Mouse (Mus musculus) brown adipose tissue, adult 24 weeks (tissue): ENCODE results near the gene Plekha8. TPM values are rescaled to one million over a fixed set of nuclear protein-coding genes. Genes with fewer than 3 reads are reported as not detected.

ENCODE experiments used
- H3K27ac ChIP-seq: fragments of 200-500 bp; replicated peaks from 2 replicates; pipeline ENCODE4 v1.5.1; 2012; ENCODE audit warnings: low read depth, mild to moderate bottlenecking, low read length
- H3K4me1 ChIP-seq: fragments of 200-500 bp; 2 replicates; pipeline ENCODE4 v1.6.1; 2012; ENCODE audit warnings: low read length, mixed read lengths; ENCODE audit not compliant: control insufficient read depth, insufficient read depth, insufficient read length
- H3K4me3 ChIP-seq: fragments of 200-500 bp; 2 replicates; pipeline ENCODE4 v1.5.1; 2012; ENCODE audit warnings: low read depth, mild to moderate bottlenecking, low read length, moderate library complexity; ENCODE audit not compliant: insufficient read depth
- polyA plus RNA-seq: library from polyadenylated mRNA; stranded (reverse); fragments of >200 nt; gene quantifications from 2 replicates; pipeline ENCODE4 v1.2.4, GENCODE M21; 2012; ENCODE audit not compliant: missing spikeins, insufficient read depth, insufficient read length

The Plekha8 gene
- 6.5 and 8.2 TPM in 2 replicates for polyA plus RNA-seq

- peaks cover 7% of the 10 kb centered on the region; the same call in 1 of the 2 replicates for H3K4me1 ChIP-seq
- peak within 1 kb of the TSS; percentile 16 for H3K27ac ChIP-seq
- H3K4me3 ChIP-seq: peak within 1 kb of the TSS; percentile 88
These were observed at the start of gene Plekha8 for GRCm38 (mm10) chr6:54594469-54595329. Gene Plekha8, plus strand, starts transcription at chr6:54595111.

- peaks cover 3% of the 10 kb centered on the region; the same call in 1 of the 2 replicates for H3K4me1 ChIP-seq
- H3K4me3 ChIP-seq: no peak overlapping the region
- no peak overlapping the region for H3K27ac ChIP-seq
These were observed 46.4 kb upstream of the Plekha8 start for GRCm38 (mm10) chr6:54548314-54549019.

- H3K4me1 ChIP-seq: peaks cover 3% of the 10 kb centered on the region; the same call in 1 of the 2 replicates
- H3K4me3 ChIP-seq: no peak overlapping the region
- no peak overlapping the region for H3K27ac ChIP-seq
These were observed 45.6 kb upstream of the Plekha8 start for GRCm38 (mm10) chr6:54549311-54549710.

- no peak overlapping the region for H3K4me3 ChIP-seq
- no peak overlapping the region for H3K27ac ChIP-seq
- peaks cover 3% of the 10 kb centered on the region; the same call in 1 of the 2 replicates for H3K4me1 ChIP-seq
These were observed 44.0 kb upstream of the Plekha8 start for GRCm38 (mm10) chr6:54550801-54551323.

- no peak overlapping the region for H3K4me3 ChIP-seq
- peaks cover 3% of the 10 kb centered on the region; the same call in 1 of the 2 replicates for H3K4me1 ChIP-seq
- no peak overlapping the region for H3K27ac ChIP-seq
These were observed 42.0 kb upstream of the Plekha8 start for GRCm38 (mm10) chr6:54552721-54553413.

- Histone ChIP-seq H3K4me3 (no peak overlapping the region), H3K27ac (no peak overlapping the region), H3K4me1 (no peaks in the 10 kb centered on the region)
These were observed 41.3 kb upstream of the Plekha8 start for GRCm38 (mm10) chr6:54553632-54554031.

GRCm38 (mm10) chr6:54554341-54555110 is 40.4 kb upstream of the Plekha8 start:
- H3K27ac ChIP-seq: no peak overlapping the region
- H3K4me3 ChIP-seq: no peak overlapping the region
- H3K4me1 ChIP-seq: no peaks in the 10 kb centered on the region

- no peak overlapping the region for H3K4me3 ChIP-seq
- no peak overlapping the region for H3K27ac ChIP-seq
- no peaks in the 10 kb centered on the region for H3K4me1 ChIP-seq
These were observed 39.1 kb upstream of the Plekha8 start for GRCm38 (mm10) chr6:54555816-54556215.

- Histone ChIP-seq H3K4me3 (no peak overlapping the region), H3K27ac (no peak overlapping the region), H3K4me1 (no peaks in the 10 kb centered on the region)
These were observed 37.2 kb upstream of the Plekha8 start for GRCm38 (mm10) chr6:54557671-54558070.

GRCm38 (mm10) chr6:54558466-54558865 is 36.4 kb upstream of the Plekha8 start:
- Histone ChIP-seq H3K4me1 (no peaks in the 10 kb centered on the region), H3K4me3 (no peak overlapping the region), H3K27ac (no peak overlapping the region)

GRCm38 (mm10) chr6:54562018-54562809 is 32.7 kb upstream of the Plekha8 start:
- Histone ChIP-seq H3K27ac (no peak overlapping the region), H3K4me1 (no peaks in the 10 kb centered on the region; the same call in 1 of the 2 replicates), H3K4me3 (no peak overlapping the region)

- H3K27ac ChIP-seq: no peak overlapping the region
- H3K4me3 ChIP-seq: no peak overlapping the region
- no peaks in the 10 kb centered on the region; the same call in 1 of the 2 replicates for H3K4me1 ChIP-seq
These were observed 31.4 kb upstream of the Plekha8 start for GRCm38 (mm10) chr6:54563561-54563960.

GRCm38 (mm10) chr6:54564506-54564991 is 30.4 kb upstream of the Plekha8 start:
- Histone ChIP-seq H3K4me3 (no peak overlapping the region), H3K27ac (no peak overlapping the region), H3K4me1 (no peaks in the 10 kb centered on the region; the same call in 1 of the 2 replicates)
